Mouse (Mus musculus) layer of hippocampus, adult 18-20 months (tissue): Measurements from ENCODE around the gene Npff. TPM values are rescaled to one million over a fixed set of nuclear protein-coding genes. Genes with fewer than 3 reads are reported as not detected.

ENCODE experiments used
- DNase-seq, 2 experiments: peaks; one replicate each; pipeline ENCODE4 v3.0.0; 2022; ENCODE audit warnings: low spot score in 2 of 2
- total RNA-seq, 2 experiments: library from RNA; stranded (reverse); gene quantifications; 2 replicates each; pipeline ENCODE4 v1.2.3; 2021

The Npff gene
- total RNA-seq, 2 experiments from 2014 or later, result 2.4 to 2.6 TPM

GRCm38 (mm10) chr15:102505073-102505769 lies 19.5 kb downstream of the Npff start:
- no peak for DNase-seq

- DNase-seq, result no peak
These were observed 20.6 kb downstream of the Npff start for GRCm38 (mm10) chr15:102503924-102504782.

- DNase-seq, result no peak
These were observed 21.3 kb downstream of the Npff start, which contains the start of gene Gm10337 for GRCm38 (mm10) chr15:102503447-102503846. Gm10337 (plus strand) TSS chr15:102503722.

- no peak for DNase-seq
These were observed 22.4 kb downstream of the Npff start for GRCm38 (mm10) chr15:102502254-102502840.

GRCm38 (mm10) chr15:102501084-102501814 lies 23.5 kb downstream of the Npff start:
- no peak for DNase-seq

- no peak for DNase-seq
These were observed 24.3 kb downstream of the Npff start for GRCm38 (mm10) chr15:102500479-102500878.

GRCm38 (mm10) chr15:102499851-102500250 lies 24.9 kb downstream of the Npff start:
- no peak for DNase-seq

DNA sequence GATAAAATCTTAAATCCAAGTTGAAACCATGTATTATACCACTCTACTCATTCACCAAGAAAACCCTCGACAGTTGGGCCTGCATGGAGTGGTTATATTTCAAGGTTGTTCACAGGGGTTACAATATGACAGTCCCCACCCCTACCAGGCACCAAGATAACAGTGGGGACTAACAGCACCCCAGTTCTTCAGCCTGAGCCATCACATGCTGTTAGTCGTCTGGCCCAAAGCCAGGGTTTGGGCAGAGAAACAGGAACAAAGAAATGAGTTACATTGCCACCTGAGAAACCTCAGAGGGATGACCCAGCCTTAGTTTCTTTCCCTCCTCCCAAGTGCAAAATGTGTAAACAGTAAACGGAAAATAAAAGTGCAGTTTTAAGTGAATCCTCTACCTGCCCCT lies 25.4 kb downstream of the Npff start:
- no peak for DNase-seq

- peak in 1 of 2 experiments; percentile 79 for DNase-seq
These were observed 26.4 kb downstream of the Npff start for GRCm38 (mm10) chr15:102498322-102498721.

- no peak for DNase-seq
These were observed 37.1 kb downstream of the Npff start for GRCm38 (mm10) chr15:102487664-102488063.

GRCm38 (mm10) chr15:102485853-102486252 lies 38.9 kb downstream of the Npff start:
- no peak for DNase-seq

GRCm38 (mm10) chr15:102483136-102483535 lies 41.6 kb downstream of the Npff start:
- no peak for DNase-seq

GRCm38 (mm10) chr15:102474520-102474919 lies 50.2 kb downstream of the Npff start:
- no peak for DNase-seq

Other genes starting within 250 kb of the Npff start
- gene Mfsd5, start 245.5 kb downstream of the Npff start, total RNA-seq, result 10 to 100 TPM; 34.6 to 38.9 TPM
- 1 to 10 TPM in 1 of 2 experiments, under 1 TPM in 1; 0.64 to 1.4 TPM for gene Espl1, start 228.7 kb downstream of the Npff start, total RNA-seq
- 100 to 1,000 TPM; 469 to 474 TPM for gene Pfdn5, start 198.8 kb downstream of the Npff start, total RNA-seq
- 10 to 100 TPM; 69.4 to 72.5 TPM for gene Myg1, start 193.2 kb downstream of the Npff start, total RNA-seq
- gene Aaas, start 174.2 kb downstream of the Npff start, total RNA-seq, result 10 to 100 TPM; 19.2 to 23.6 TPM
- under 1 TPM; 0.41 to 0.45 TPM for gene Sp7, start 157.8 kb downstream of the Npff start, total RNA-seq
- 10 to 100 TPM; 25.7 to 26.3 TPM for gene Sp1, start 118.8 kb downstream of the Npff start, total RNA-seq
- 1 to 10 TPM; 1.0 to 1.8 TPM for gene Amhr2, start 79.6 kb downstream of the Npff start, total RNA-seq
- 10 to 100 TPM; 45.0 to 49.1 TPM for gene Prr13, start 65.9 kb downstream of the Npff start, total RNA-seq
- gene Pcbp2, start 54.4 kb downstream of the Npff start, total RNA-seq, result 100 to 1,000 TPM; 495 to 508 TPM
- not detected for gene Gm10337, start 21.2 kb downstream of the Npff start, total RNA-seq
- 10 to 100 TPM; 88.1 to 90.2 TPM for gene Map3k12, start 7.9 kb downstream of the Npff start, total RNA-seq
- 10 to 100 TPM; 27.6 to 27.7 TPM for gene Tarbp2, start 6.8 kb downstream of the Npff start, total RNA-seq
- 1 to 10 TPM in 1 of 2 experiments, not detected in 1; 1.6 TPM for gene Gm28047, start 100.1 kb upstream of the Npff start, total RNA-seq
- 10 to 100 TPM; 35.7 to 42.6 TPM for gene Atf7, start 100.5 kb upstream of the Npff start, total RNA-seq
- 10 to 100 TPM; 14.5 to 15.6 TPM for gene Atp5g2, start 147.4 kb upstream of the Npff start, total RNA-seq
- gene Calcoco1, start 197.2 kb upstream of the Npff start, total RNA-seq, result 10 to 100 TPM; 86.9 to 92.4 TPM